Mouse (Mus musculus) gastrocnemius, postnatal 36 days (tissue): ENCODE results near the gene Akap9. TPM values are rescaled to one million over a fixed set of nuclear protein-coding genes. Genes with fewer than 3 reads are reported as not detected.
"Not testable (repeated sequence)": the region's sequence is repeated elsewhere in the genome, so short reads cannot be mapped to it uniquely, and the experiment has no call there.

Experiments
- DNase-seq, 2 experiments: peaks; one replicate each; pipeline ENCODE4 v3.0.0; 2022
- intact Hi-C: fragments of 180-260 bp; cut with DNase I; formaldehyde crosslinking; loops from one replicate; pipeline ENCODE4 v1.15.1; 2025
- total RNA-seq, 2 experiments: library from RNA; stranded (reverse); gene quantifications; 2 replicates each; pipeline ENCODE4 v1.2.3; 2021

Gene Akap9
- total RNA-seq, 2 experiments from 2014 or later: 40.3 to 42.4 TPM

- DNase-seq: no peak
- intact Hi-C loops: no loop called here
These were observed 33.4 kb downstream of the Akap9 start for GRCm38 (mm10) chr5:3961286-3961685.

DNA sequence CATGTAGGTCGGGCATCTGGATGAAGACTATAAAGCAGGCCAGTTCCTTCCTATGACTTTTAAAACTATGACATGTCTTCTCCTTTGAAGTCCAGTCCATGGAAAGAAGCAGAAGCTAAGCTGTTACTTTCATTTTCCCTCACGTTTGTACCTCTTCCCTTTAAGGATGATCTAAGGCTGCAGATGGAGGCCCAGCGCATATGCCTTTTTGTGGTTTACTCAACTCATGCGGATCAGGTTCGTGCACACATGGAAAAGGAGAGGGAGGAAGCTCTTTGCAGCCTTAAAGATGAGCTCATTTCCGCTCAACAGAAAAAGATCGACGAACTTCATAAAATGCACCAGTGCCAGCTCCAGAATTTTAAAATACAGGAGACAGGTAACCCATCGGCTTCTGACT is 40.6 kb downstream of the Akap9 start:
- no peak for DNase-seq
- intact Hi-C loops: no loop called here

DNA sequence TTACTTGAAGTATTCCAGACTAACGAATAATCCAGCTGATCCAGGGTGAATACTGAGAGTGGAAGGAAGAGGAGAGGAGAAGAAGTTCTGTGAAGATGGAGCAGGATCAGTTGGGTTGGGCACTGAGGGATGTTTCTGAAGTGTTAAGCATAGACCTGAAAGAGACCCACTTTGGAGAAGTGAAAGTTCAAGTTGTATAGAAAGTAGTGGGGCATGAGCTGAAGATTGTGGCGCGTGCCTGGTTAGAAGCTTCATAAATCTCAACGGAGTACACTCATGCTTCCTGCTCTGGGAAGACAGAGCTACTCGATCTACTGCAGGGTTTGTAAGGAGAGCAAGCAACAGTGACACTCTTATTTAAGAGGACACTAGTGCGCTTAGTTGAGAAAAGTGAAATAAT is 41.3 kb downstream of the Akap9 start:
- intact Hi-C loops: no loop called here
- DNase-seq: no peak

DNA sequence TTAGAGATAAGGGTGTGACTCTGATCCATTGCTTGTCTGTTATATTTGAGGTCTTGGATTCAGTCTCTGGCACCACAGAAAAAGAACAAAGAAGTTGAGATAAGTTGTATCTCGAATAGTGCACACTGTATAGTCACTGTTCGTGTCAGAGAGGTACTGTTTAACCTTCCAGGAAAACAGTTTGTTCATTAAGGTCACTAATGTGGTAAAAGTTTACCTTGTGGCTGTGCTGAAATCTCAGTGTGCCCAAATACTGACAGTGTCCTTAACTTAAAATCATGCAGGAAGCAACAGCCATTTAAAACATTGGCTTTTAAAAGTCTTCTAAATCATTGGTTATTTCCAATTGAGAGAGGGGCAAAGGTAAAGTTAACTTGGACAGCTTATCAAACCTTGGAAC is 43.1 kb downstream of the Akap9 start:
- intact Hi-C loops: no loop called here
- DNase-seq: no peak

DNA sequence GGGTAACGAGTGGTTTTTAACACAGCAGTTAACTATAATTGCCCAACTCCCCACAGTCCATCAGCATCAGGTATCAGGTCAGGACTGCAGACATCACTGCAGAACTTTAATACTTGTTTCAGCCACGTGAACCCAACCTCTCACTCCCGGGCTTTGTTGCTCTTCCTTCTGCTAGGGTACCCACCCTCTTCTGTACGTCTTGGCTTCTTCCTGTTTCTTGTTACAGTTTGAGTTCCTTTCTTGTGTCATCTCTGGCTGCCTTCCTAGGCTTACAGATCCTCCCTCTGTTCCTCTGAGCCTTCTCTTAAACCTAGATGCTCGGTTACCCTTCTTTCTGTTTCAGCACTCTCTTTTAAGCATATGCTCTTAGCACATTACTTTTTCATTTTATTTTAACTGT is 45.9 kb downstream of the Akap9 start:
- DNase-seq: no peak
- intact Hi-C loops: no loop called here

- DNase-seq: no peak
- intact Hi-C loops: no loop called here
These were observed 47.0 kb downstream of the Akap9 start for GRCm38 (mm10) chr5:3974896-3975295.

DNA sequence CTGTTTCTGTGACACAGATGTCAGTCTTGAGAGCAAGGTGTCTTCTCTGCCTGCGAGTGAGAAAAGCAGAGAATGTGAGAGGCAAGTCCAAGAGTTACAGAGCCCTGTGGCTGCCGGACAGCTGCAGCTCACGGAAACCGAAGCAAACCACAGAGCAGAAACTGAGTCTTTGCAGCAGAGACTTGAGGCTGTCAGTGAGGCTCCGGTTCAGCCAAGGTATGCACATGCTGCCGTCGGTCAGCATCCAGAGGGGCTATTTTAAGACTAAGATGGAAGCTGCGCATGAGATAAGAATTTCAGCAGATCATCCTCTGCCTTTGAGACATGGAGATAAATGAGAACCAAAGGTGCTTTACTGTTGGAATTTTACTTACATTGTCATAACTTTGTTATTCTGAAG is 48.3 kb downstream of the Akap9 start:
- DNase-seq: no peak
- intact Hi-C loops: no loop called here

- intact Hi-C loops: no loop called here
- DNase-seq: no peak
These were observed 50.0 kb downstream of the Akap9 start for GRCm38 (mm10) chr5:3977904-3978303.

DNA sequence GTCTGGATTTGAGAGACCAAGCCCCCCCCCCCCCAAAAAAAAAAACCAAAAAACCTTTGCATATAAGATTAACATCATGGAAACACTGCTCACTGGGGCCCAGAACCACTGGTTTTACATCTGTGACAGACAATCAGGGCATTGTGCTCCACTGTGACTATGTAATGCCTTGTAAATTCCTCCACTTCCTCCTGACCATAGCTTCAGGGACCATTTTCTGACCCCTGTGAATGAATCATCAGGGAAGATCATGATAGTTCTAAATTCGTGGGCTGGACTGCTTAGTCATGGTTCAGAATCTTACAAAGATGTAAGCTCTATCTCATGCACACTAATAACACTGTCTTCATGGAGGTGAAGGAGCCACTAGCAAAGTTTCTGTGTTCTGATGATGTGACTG is 61.8 kb downstream of the Akap9 start:
- intact Hi-C loops: no loop called here
- DNase-seq: no peak

- intact Hi-C loops: no loop called here
- DNase-seq: no peak
These were observed 62.6 kb downstream of the Akap9 start for GRCm38 (mm10) chr5:3990499-3990898.

- DNase-seq: no peak
- intact Hi-C loops: no loop called here
These were observed 76.9 kb downstream of the Akap9 start for GRCm38 (mm10) chr5:4004531-4005469.

DNA sequence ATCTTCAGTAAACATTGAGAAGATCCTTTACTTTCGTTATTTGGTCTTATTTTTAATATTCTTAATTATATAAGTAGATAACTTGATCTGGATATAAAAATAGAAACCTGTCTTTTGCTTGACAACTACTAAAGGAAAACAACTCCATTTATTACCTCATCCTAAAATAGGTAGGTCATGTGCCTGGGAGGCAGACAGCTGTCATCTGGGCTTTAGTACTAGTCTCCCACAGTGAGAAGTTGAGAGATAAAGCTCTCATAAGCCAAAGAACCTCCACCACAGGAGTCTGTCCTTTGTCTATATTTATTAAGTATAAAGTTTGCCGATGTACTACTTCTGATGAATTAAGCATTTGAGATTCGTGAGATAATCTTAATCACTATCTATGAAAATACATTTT is 78.8 kb downstream of the Akap9 start:
- intact Hi-C loops: no loop called here
- DNase-seq: no peak

GRCm38 (mm10) chr5:4008266-4008665 is 80.4 kb downstream of the Akap9 start:
- no peak for DNase-seq
- intact Hi-C loops: no loop called here

GRCm38 (mm10) chr5:4009540-4009939 is 81.7 kb downstream of the Akap9 start:
- no peak for DNase-seq

DNA sequence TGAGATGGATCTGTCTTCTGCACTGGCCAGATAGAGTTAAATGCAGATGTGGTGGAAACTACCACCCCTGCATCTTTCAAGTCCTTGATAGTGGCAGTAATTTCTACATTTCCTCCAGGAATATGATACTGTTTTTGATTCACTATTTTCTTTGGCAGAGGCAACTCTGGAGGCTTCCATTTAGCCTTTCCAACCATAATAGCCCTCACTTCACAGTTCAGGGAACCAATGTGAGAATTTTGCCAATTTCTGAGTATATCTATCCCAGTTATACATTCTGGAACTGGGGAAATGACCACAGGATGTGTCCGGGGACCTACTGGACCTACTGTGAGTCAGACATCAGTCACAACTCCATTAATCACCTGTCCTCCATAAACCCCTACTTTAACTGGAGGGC is 89.8 kb downstream of the Akap9 start:
- DNase-seq, intact Hi-C loops: not testable (repeated sequence)

More at GRCm38 (mm10) chr5:4009540-4009939, 81.7 kb downstream of the Akap9 start:
- intact Hi-C loops: no loop called here

DNA sequence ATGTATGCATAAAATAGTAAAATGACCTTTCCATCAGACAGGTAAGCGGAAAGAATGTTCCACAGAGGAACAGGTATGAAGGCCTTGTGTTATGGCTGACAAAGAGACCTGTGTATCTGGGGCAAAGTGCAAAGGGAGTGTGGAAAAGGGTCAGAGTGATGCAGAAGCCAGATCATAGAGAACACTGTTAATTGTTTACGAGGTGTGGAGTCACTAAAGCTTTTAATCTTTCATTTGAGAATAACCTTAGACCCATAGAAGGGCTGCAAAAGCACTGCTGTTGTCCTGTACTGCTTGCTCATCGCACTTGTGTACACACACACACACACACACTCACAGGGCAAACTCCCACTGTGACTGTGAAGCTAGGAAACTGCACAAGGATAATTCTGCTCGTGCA is 91.5 kb downstream of the Akap9 start:
- DNase-seq: no peak
- intact Hi-C loops: no loop called here

GRCm38 (mm10) chr5:4020018-4020417 is 92.2 kb downstream of the Akap9 start:
- DNase-seq: no peak
- intact Hi-C loops: no loop called here

GRCm38 (mm10) chr5:4023186-4023585 is 95.3 kb downstream of the Akap9 start:
- intact Hi-C loops: no loop called here
- DNase-seq: no peak

DNA sequence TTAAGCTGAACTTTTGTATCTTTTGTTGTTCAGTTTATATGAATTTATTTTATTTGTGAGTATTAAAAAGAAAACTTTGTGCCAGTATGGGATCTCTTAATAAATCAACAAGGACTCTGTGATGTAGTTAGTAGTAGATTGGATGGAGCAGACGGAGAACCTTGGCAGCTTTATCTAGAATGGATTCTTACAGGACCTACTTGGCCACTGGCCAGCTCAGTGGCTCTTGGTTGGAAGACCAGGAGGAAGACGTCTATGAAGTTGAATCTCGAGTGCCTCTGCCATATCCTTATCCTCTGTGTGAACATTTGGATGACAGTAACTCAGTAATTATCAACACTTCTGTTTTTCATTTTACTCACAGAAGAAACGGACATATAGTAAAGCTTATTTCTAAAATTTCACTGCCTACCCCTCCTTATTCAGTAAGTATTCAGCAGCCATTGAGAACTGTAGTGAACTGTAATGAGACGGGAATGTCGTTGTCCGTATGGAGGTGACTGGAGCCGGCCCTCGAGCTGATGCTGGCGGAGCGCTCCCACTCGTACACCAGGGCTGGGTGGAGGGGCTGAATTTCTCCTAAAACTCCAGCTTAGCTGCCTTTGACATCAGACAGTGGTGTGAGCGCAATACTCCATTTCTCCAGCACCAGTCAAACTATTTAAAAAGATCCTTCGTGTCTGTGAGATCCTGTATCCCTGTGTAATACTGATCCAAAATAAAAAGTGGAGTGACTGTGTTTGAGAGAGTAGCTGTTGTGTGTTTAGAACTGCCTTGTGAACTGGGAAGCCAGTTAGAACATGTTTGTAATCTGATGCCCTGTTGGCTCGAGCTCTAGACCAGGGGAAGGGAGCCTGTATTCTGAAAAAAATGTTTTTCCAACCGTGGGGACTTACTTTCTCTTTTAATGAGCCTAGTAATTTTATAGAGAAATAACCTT is 96.2 kb downstream of the Akap9 start:
- peak in 1 of 2 experiments; percentile 34 for DNase-seq
- intact Hi-C loops: no loop called here

DNA sequence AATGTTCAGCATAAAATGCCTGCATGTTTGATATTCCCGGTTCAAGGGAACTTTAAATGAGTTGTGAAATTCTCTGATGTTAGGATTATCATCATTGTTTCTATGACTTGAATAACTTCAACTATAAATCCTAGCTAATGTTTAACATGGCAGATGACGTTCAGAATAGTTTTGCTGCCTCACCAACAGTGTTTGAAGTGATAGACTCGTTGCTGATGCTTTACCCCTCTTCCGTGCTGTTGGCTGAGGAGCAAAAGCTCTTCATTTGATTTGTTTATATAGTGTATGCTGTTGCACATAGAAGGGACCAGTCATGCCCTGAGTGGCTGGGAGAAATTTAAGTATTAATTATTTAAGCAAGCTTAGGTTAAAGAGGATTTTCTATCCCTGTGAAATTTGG is 96.9 kb downstream of the Akap9 start:
- intact Hi-C loops: no loop called here
- DNase-seq: no peak

DNA sequence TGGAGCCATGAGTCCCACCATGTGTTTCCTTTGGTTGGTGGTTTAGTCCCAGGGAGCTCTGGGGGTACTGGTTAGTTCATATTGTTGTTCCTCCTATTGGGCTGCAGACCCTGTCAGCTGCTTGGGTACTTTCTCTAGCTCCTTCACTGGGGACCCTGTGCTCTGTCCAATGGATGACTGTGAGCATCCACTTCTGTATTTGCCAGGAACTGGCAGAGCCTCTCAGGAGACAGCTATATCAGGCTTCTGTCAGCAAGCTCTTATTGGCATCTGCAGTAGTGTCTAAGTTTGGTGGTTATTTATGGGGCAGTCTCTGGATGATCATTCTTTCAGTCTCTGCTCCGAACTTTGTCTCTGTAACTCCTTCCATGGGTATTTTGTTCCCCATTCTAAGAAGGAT is 98.5 kb downstream of the Akap9 start:
- intact Hi-C loops, DNase-seq: not testable (repeated sequence)
